Mouse (Mus musculus) lung, embryonic 14.5 days (tissue): ENCODE measurements around the gene Trdmt1. TPM values are rescaled to one million over a fixed set of nuclear protein-coding genes. Genes with fewer than 3 reads are reported as not detected.

Source experiments
- ATAC-seq: fragments of 200-750 bp; cut with Nextera tagmentation; 2 replicates; pipeline ENCODE4 v1.8.0; 2017; ENCODE audit warnings: mild to moderate bottlenecking, moderate TSS enrichment, moderate library complexity; ENCODE audit not compliant: insufficient read depth
- DNase-seq: peaks from one replicate; pipeline ENCODE4 v3.0.0-alpha.2; 2015
- H3K27ac ChIP-seq: fragments of 300-500 bp; sonication (generic); 2 replicates; pipeline ENCODE4 v1.5.1; 2014; ENCODE audit warnings: low read depth, mild to moderate bottlenecking, moderate library complexity
- H3K27me3 ChIP-seq: fragments of 300-500 bp; sonication (generic); 2 replicates; pipeline ENCODE4 v1.6.1; 2014; ENCODE audit warnings: low read length, control low read depth; ENCODE audit not compliant: insufficient read depth
- H3K36me3 ChIP-seq: fragments of 300-500 bp; sonication (generic); 2 replicates; pipeline ENCODE4 v1.6.1; 2014; ENCODE audit warnings: control low read depth; ENCODE audit not compliant: insufficient read depth
- H3K4me1 ChIP-seq: fragments of 300-500 bp; sonication (generic); 2 replicates; pipeline ENCODE4 v1.6.1; 2014; ENCODE audit warnings: antibody characterized with exemption, control low read depth; ENCODE audit not compliant: insufficient read depth
- H3K4me2 ChIP-seq: fragments of 300-500 bp; sonication (generic); 2 replicates; pipeline ENCODE4 v1.6.1; 2014; ENCODE audit warnings: mild to moderate bottlenecking
- H3K4me3 ChIP-seq: fragments of 300-500 bp; sonication (generic); 2 replicates; pipeline ENCODE4 v1.5.1; 2014; ENCODE audit warnings: low read depth, low read length
- H3K9ac ChIP-seq: fragments of 300-500 bp; sonication (generic); 2 replicates; pipeline ENCODE4 v1.6.1; 2014
- H3K9me3 ChIP-seq: fragments of 300-500 bp; sonication (generic); 2 replicates; pipeline ENCODE4 v1.6.1; 2016; ENCODE audit warnings: low read depth, low read length, control low read depth
- CTCF ChIP-seq: IDR thresholded peaks from 2 replicates; pipeline ENCODE4 v1.5.1; 2016; ENCODE audit warnings: antibody characterized with exemption, low read depth
- WGBS: fragments of 180-500 bp; shearing (Covaris S2); extraction: QIAGEN DNeasy Blood & Tissue Kit; methylation state at CpG from one replicate; pipeline ENCODE4 v1.1.7; 2014; 5-methylcytosine and 5-hydroxymethylcytosine counted together
- polyA plus RNA-seq: library from polyadenylated mRNA; unstranded; fragments of >200 nt; fragmentation: Nextera tagmentation; extraction: Ambion mirVana; gene quantifications from 2 replicates; pipeline ENCODE4 v1.2.1, GENCODE M21; 2014

Trdmt1 gene
- polyA plus RNA-seq, 1 experiment from 2014 or later, result 18.1 TPM

- H3K9ac ChIP-seq, result no peak overlapping the region
- H3K4me1 ChIP-seq, result no peaks in the 10 kb centered on the region
- H3K4me3 ChIP-seq, result no peak overlapping the region
- no peaks in the 10 kb centered on the region for H3K27me3 ChIP-seq
- TF ChIP-seq CTCF, result no peak
- ATAC-seq (no peak), DNase-seq (no peak)
- no peak overlapping the region for H3K4me2 ChIP-seq
- 73% methylated on average over 7 of the region's 7 CpGs for WGBS
- no peak overlapping the region for H3K27ac ChIP-seq
- no peaks in the 10 kb centered on the region for H3K36me3 ChIP-seq
- no peaks in the 10 kb centered on the region for H3K9me3 ChIP-seq
These were observed 65.3 kb downstream of the Trdmt1 start for GRCm38 (mm10) chr2:13479165-13479564.

- Histone ChIP-seq H3K4me2 (no peak overlapping the region), H3K4me1 (no peaks in the 10 kb centered on the region), H3K4me3 (no peak overlapping the region), H3K9me3 (no peaks in the 10 kb centered on the region), H3K27ac (no peak overlapping the region), H3K36me3 (no peaks in the 10 kb centered on the region), H3K27me3 (no peaks in the 10 kb centered on the region), H3K9ac (no peak overlapping the region)
- TF ChIP-seq CTCF, result no peak
- 86% methylated on average over 3 of the region's 3 CpGs for whole genome bisulfite sequencing
- DNase-seq (no peak), ATAC-seq (no peak)
These were observed 74.4 kb downstream of the Trdmt1 start for GRCm38 (mm10) chr2:13470108-13470507.

- WGBS, result 77% methylated on average over 4 of the region's 4 CpGs
- no peak overlapping the region for H3K4me2 ChIP-seq
- H3K27ac ChIP-seq, result no peak overlapping the region
- TF ChIP-seq CTCF, result no peak
- ATAC-seq (no peak), DNase-seq (no peak)
- H3K4me1 ChIP-seq, result no peaks in the 10 kb centered on the region
- no peaks in the 10 kb centered on the region for H3K27me3 ChIP-seq
- H3K4me3 ChIP-seq, result no peak overlapping the region
- no peaks in the 10 kb centered on the region for H3K36me3 ChIP-seq
- H3K9me3 ChIP-seq, result no peaks in the 10 kb centered on the region
- H3K9ac ChIP-seq, result no peak overlapping the region
These were observed 74.8 kb downstream of the Trdmt1 start for GRCm38 (mm10) chr2:13469641-13470040.

GRCm38 (mm10) chr2:13466685-13467084 is 77.8 kb downstream of the Trdmt1 start:
- no peak overlapping the region for H3K4me3 ChIP-seq
- no peaks in the 10 kb centered on the region for H3K36me3 ChIP-seq
- DNase-seq, result no peak
- H3K9ac ChIP-seq, result no peak overlapping the region
- H3K27ac ChIP-seq, result no peak overlapping the region
- no peaks in the 10 kb centered on the region for H3K27me3 ChIP-seq
- no peak overlapping the region for H3K4me2 ChIP-seq
- H3K9me3 ChIP-seq, result no peaks in the 10 kb centered on the region
- 73% methylated on average over 3 of the region's 3 CpGs for WGBS
- no peak for TF ChIP-seq CTCF
- ATAC-seq, result no peak
- H3K4me1 ChIP-seq, result no peaks in the 10 kb centered on the region

Other genes starting within 250 kb of the Trdmt1 start
- gene Cubn, start 52.9 kb downstream of the Trdmt1 start, polyA plus RNA-seq, result 1.4 and 1.5 TPM in 2 replicates
- 843 and 848 TPM in 2 replicates for gene Vim, start 29.3 kb upstream of the Trdmt1 start, polyA plus RNA-seq
- gene St8sia6, start 249.4 kb upstream of the Trdmt1 start, polyA plus RNA-seq, result 2.9 and 3.0 TPM in 2 replicates